Mouse (Mus musculus) adrenal gland, postnatal 36 days (tissue): Measurements from ENCODE around the gene Sap25. TPM values are rescaled to one million over a fixed set of nuclear protein-coding genes. Genes with fewer than 3 reads are reported as not detected.

ENCODE experiments used
- DNase-seq, 2 experiments: peaks; one replicate each; pipeline ENCODE4 v3.0.0; 2021; ENCODE audit warnings: mixed read lengths in 1 of 2
- total RNA-seq, 2 experiments: library from RNA; stranded (reverse); gene quantifications; 2 replicates each; pipeline ENCODE4 v1.2.3; 2021

Gene Sap25
- total RNA-seq, 2 experiments from 2014 or later: 1.9 to 7.8 TPM

DNA sequence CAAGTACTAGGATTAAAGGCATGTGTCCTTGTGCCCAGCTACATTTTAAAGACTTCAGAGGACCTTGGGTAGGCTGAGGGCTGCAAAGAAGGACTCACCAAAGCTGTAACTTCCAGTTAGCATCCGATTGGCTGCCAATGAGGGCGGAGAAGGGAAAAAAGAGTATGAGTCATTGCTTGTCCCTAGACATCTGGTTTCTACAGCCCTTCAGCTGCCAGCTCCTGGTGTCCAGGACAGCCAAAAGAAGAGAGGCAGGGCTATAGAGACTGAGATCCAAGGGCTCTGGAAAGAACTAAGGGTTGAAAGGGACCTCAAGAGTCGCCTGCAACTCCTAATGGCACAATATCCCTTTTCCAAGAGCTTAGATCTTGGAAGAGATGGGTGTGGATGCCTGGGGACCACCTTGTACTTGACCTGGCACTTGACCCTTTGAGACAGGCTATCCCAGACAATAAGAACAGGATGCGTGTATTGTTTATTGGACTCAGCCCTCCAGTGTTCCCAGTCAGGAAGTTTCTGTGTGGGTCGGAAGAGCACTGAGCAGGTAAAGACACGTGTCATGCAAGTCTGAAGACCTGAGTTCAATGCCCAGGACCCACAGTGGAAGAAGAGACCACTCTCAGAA lies 19.0 kb downstream of the Sap25 start:
- peak; percentile 79 to 88 for DNase-seq

DNA sequence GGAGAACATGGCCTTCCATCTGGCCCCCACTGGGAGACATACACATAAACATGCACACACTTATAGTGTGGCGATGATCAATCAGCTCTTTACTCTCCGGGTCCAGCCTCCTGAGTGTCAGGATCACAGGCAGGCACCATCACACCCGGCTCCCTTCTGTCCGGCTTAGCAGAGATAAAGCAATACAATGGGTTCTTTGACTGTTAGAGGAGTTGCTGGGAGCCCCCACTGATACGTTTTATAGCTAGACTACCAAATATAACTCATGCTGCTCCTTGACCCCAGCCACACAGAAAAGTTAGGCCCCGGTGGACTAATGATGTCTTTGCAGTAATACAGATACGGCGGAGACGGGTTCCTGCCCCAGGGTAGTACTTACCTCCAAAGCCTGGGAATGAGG lies 21.9 kb downstream of the Sap25 start:
- no peak for DNase-seq

DNA sequence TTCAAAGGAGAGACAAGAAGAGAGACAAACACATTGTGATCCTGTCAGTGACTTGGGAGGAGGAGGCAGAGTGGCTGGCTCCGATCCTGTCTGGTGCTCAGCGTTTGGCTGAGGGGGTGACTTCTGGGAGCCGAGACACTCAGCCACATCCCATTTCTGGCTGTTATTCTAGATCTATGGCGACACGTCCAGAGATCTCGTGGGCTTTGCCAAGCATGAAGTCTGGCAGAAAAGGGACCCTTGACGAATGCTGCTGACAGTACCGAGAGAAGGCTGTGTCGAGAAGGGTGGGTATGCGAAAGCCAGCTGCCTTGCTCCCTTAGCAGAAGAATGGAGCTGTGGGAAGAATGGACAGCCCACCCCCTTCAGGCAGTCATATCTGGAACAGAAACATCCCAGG lies 27.8 kb downstream of the Sap25 start:
- DNase-seq: no peak

DNA sequence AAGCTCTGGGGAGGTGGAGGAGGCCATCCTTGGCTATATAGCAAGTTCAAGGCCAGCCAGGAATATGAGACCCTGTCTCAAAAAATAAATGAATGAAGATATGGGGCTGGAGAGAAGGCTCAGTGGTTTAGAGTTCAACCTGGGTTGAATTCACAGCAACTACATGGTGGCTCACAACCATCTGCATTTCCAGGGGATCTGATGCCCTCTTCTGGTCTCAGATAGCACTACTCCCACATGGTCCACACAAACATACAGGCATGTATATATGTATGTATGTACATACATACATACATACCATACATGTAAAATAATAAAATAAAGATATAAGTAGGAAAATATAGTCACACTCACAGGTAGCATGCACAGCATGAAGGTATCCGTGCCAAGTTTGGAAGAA lies 29.1 kb downstream of the Sap25 start:
- no peak for DNase-seq

DNA sequence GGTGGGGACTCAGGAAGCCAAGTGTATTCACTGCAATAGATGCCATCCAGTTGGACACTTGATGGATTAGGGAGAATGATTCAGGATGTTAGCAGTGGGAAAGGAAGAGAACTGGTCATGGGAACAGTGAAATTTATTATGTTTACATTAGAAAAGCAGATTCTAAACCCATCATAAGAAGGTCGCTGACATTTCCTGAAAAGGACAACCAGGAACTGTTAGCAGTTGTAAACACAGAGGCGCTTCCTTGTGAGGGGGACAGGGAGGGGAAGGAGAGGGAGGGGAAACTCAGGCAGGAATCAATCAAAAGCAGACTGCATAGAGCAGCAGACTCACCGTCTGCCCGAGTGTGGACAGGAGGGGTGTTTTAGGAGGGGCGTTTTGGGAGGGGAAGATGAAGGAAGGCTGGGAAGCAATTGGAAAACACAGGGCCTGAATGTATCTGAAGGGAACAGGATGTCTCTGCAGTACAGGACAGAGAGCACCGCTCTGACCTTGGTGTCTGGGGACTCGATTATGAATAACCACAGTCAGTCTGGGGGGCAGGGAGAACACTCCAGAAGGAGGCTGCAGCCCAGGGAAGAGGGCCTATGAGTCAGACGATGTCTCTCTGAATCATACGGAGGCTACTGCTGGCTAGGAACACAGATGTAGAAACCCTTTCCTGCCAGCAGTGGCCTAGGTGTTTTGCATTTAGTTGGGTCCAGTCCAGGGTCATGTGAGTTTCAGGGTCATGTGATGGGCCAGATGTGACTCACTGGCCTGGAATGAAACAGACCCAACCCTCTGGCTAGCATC lies 30.5 kb downstream of the Sap25 start:
- peak; percentile 90 to 91 for DNase-seq

DNA sequence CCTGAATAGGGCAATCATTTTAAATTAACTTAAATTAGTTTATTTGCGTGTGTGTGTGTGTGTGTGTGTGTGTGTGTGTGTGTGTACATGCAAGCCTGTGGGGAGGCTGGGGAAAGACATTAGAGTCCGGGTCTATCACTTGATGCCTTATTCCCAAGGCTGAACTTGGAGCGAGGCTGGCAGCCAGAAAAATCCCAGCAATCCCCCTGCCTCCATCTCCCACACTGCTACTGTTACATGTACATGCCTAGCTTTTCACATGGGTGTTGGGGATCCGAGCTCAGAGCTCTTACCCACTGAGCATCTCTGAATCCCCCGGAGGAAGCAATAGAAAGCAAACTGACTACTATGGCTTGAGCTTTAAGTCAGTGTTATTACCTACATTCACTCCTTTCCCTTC lies 31.2 kb downstream of the Sap25 start:
- DNase-seq: no peak

DNA sequence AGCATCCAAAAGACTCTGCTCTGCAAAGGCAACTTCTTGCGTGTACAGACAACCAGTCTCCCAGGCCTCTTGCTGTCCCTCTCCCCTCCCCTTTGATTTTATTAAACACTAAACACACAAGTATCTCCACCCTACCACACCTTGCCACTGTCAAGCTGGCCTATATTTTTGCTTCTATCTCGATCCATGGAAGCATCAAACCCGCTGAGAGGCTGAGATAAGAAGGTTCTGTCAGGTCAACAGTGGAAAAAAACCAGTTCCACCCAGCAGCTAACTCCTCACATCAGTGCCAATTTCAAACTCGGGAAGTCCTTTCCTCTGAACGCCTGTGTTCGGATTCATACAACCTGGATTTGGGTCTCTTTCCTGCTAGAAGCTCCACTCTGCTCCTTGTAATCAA lies 31.9 kb downstream of the Sap25 start:
- no peak for DNase-seq

DNA sequence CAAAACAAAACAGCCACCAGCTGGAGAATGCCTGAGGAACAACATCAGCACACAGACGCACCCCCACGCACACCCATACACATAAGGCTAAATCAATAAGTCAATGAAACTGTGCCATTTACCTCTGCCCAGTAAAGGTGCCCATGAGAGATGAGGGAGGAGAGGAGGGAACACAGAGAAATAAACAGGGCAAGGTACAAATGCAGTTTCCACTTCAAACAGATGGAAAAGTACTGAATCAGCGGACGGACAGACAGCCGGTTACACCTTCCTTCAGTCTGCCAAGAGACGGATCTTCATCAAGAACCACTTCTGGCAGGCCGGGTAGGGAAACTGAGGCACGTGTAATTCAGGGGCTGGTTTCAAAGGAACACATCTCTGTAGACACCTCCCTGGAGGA lies 33.7 kb downstream of the Sap25 start:
- no peak for DNase-seq

DNA sequence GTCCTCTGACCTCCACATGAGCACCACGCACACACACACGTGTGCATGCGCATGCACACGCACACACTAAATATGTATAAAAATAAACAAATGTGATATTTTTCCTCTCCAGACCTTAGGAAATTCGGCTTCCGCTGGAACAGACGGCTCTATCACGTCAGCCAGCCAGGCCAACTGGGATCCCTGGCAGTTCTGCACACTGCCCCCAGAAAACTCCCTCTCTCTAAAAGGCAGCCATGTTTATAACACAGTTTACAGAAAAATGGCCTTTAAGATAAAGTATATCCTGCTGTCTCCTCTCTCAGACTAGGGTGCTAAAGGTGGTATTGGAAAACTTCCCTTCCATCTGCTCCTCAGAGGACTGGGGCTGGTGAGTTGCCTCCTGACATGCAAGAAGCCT lies 36.7 kb downstream of the Sap25 start:
- DNase-seq: no peak

DNA sequence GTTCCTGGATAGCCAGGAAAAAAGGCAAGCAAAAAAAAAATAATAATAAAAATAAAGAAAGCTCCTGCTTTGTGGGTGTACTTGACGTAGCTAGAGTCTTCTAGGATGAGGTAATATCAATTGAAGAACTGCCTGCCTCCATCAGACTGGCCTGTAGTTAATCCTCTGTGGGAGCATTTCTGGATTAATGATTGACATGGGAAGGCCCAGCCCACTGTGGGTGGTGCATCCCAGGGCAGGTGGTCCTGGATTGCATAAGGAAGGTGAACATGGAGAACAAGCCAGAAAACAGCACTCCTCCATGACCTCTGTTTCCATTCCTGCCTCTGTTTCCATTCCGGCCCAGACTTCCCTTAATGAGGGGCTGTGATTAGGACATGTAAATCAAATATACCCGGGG lies 37.6 kb downstream of the Sap25 start:
- DNase-seq: no peak

DNA sequence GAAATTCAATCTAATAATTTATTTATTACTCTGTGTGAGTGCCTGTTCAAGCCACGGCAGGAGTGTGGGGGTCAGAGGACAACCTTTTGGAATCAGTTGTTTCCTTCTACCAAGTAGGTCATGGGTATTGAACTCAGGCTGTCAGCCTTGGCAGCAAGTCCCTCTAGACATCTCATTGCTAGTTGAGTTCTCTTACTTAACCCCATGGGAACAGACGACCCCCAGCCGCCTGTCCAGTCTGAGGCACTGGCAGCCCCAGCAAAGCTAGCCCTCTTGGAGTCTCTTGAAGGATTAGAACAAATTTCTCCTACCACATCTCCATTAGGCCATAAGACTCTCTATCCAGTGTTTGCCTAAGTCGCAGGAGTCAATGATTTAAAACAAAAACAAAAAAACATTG lies 38.6 kb downstream of the Sap25 start:
- DNase-seq: no peak

DNA sequence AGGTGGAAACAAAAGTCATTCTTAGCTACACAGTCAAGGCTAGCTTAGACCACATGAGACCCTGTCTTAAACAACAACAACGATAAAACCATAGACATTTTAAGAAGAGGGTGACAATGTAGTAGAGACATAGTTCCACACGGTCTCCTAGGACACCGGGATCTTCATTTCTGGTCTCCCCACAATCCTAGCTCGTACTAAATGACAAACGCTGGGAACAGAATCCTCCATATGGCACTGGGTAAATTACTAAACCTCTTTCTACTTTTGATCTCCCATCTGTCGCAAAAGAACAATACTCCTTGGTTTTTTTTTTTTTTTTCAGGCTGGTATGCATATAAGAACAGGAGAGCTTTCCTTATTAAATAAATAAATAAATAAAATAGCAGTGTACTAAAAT lies 41.4 kb downstream of the Sap25 start:
- no peak for DNase-seq

DNA sequence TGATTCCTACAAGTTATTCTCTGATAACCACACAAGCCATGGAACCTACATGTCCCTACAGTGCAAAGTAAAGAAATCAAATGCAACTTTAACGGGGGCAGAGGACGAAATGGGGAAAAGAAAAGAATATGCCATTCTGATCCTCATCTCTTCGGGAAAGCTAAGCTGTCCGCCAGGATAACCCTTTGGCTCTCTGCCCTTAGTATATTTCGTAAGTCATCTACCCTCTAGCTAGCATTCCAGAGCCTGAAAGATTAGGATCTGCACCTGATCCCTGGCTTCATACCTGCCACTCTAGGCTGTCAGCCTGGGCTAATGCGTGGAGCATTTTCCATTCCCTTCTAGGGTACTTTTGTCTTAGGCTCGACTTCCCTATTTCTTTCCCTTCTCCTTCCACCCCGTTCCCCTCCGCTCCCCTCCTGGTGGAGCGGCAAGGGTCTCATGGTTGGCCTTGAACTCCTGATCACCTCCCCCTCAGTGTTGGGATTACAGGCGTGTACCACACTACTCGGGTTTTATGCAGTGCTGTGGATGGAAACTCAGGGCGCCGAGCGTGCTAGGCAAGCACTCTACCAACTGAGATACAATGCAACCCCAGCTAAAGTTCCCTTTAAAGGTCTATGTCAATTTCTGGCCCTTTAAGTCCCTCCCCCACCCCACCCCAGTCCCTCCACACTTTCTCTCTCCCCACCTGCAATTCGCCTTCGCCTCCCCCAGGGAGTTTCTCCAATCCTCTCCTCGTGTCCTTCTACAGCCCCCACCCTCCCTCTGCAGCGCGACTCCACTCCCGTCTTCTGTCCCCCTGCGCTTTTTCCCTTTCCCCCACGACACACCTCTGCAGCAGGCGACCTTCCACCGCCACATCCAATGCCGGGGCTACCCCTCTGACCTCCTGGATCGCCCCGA lies 42.5 kb downstream of the Sap25 start:
- peak in 1 of 2 experiments; percentile 36 for DNase-seq

DNA sequence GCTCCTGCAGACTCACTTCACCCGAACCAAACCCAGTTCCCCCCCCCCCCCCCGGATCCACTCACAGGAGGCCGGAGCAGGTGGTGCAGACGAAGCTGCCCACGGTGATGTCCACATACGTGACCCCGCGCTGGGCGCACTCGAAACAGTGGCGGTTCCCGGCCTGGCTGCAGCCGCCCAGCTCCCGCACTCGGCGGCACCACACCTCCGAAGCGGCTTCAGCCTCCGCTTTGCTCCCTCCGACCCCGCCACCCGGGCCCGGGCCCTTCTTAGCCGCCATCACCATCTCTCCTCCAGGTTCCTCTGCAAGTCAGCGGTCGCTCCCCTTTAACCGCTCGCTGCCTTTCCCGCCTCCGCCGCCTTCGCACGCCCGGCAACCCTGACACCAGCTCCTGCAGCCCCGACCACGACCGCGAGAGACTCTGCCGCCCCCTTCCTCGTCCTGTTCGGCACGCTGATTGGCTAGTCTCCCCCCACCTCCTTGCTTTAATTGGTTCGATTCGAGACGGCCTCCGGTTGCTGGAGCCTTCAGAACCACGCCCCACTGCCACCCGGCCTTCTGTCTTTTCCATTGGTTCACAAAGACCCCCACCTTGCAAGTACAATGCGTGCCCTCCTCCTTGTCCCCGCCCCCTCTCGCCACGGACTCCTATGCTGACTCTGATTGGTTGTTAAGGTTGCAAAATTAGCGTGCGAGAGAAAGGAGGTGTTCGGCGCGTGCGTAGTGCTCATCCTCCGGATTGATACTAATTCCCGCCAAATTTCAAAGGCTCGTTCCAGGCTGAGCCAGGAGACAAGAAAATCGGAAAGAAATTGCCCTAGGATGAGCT lies 43.4 kb downstream of the Sap25 start, which contains the start of gene Agfg2:
Gene Agfg2, minus strand, starts transcription at position 433 of the 830 bp plus-strand sequence.
- DNase-seq: peak; percentile 99

DNA sequence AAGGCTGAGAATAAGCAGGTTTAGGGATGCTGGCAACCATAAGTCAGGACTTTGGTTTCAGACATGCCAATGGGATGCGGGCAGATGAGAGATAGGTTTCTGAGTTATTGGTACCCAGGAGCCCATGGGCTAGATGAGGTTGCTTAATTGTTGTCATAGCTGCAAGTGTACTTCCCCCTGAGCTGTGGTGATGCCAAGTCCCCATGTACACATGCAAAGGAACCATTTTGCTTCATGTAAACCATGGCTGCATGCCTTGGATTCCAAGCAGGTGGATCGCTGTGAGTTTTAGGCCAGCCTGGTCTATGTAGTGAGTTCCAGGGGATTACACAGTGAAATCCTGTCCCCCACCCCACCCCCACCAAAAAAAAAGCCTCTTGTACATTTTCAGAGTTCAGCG lies 44.5 kb downstream of the Sap25 start:
- DNase-seq: no peak

DNA sequence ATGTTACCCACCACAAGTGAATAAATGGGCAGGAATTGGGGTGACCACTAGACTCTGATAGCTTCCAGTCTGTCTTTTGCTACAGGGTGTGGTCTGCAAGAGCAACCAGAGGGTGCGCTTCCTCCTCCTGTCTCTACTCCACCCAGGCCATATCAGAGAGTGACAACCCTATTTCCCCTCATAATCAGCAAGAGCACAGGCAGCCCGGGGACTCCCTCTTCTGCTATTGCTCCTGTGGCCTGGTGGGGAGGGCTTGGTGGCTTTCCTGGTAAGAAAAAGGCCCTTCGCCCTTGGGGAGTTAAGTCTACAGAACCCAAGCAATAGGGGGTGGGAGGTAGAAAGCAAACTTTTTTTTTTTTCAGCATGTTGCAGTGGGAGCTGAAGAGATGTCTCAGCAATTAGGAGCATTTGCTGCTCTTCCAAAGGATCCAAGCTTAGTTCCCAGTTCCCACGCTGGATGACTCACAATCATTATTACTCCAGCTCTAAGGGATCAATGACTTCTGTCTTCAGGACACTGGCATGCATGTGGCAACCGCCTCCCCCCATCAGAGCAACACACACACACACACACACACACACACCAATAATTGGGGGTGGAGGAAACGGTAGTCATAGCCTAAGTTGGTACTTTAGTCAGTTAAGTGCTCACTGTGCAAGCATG lies 45.1 kb downstream of the Sap25 start:
- DNase-seq: no peak

DNA sequence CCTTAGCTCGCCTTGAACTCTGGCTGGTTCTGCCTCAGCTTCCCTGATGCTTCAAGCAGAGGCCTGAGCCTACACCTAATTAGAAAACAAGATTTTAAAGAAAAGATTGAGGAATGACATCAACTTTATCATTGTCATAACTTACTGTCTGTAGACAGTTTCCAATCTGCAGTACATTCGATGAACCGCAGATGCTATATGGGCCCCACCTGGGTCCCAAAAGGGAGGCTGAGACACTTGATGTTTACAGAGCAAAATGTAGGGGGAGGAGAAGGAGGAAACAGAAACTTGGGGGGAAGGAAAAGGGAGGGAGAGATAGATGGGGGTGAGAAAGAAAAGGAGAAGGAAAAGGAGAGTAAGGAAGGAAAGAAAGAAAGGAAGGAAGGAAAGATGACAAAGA lies 48.8 kb downstream of the Sap25 start:
- DNase-seq: no peak

DNA sequence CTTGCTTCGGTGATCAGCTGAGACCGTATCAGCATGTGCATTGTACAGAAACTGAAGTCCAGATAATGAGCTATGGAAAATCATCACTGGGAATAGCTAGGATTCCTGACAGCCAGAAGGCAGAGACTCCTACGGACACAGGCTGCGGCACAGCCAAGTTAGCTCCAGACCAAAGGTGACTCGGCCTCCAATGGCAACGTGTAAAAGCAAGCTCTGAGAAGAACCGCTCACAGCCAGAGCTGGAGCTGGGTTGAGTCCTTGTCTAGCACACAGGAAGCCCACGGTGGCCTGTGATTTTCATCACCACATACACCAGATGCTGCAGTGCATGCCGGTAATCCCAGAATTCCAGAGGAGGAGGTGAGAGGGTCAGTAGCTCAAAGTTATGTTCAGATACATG lies 49.4 kb downstream of the Sap25 start:
- DNase-seq: no peak

DNA sequence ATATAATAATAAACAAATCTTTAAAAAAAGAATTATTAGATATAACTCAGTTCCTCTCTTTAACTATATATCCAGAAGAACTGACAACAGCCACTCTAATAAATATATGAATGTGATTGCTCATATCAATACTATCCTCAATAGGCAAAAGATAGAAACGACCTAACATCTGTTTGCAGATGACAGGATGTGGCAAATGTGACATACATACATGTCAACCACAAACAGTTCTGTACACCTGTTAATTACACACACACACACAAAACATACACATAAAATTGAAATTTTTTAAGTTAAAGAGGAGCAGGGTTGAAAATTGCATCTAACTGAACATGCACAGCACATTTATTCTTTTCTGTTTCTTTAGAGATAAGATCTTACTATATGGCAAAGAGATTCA lies 50.7 kb downstream of the Sap25 start:
- DNase-seq: no peak
